Mouse (Mus musculus): ENCODE results near the gene Guk1. TPM values are rescaled to one million over a fixed set of nuclear protein-coding genes. Genes with fewer than 3 reads are reported as not detected.

Guk1 gene
- 3.9 TPM for polyA plus RNA-seq (2014; fragmentation: Illumina TruSeq; extraction: RNeasy Lipid Tissue Mini Kit (QIAGEN cat#74804); ENCODE audit: low replicate concordance)

DNA sequence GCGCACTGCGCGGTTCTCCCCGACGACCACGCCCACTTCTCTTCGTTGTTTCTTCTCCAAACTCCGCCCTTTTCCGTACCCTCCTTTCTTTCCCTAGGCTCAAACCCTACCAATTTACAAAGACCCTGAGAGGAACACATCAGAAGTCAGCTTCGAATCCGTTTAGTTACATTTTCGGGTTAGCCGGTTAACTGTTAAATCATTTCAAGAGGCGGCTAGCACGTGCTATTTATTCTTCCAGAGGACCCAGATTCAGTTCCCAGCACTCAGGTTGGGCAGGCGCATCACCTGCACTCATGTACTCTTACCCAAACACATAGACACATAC, at the start of gene Guk1:
TSS of gene Guk1 (minus strand) at position 154 of the 328 bp plus-strand sequence.

DNA sequence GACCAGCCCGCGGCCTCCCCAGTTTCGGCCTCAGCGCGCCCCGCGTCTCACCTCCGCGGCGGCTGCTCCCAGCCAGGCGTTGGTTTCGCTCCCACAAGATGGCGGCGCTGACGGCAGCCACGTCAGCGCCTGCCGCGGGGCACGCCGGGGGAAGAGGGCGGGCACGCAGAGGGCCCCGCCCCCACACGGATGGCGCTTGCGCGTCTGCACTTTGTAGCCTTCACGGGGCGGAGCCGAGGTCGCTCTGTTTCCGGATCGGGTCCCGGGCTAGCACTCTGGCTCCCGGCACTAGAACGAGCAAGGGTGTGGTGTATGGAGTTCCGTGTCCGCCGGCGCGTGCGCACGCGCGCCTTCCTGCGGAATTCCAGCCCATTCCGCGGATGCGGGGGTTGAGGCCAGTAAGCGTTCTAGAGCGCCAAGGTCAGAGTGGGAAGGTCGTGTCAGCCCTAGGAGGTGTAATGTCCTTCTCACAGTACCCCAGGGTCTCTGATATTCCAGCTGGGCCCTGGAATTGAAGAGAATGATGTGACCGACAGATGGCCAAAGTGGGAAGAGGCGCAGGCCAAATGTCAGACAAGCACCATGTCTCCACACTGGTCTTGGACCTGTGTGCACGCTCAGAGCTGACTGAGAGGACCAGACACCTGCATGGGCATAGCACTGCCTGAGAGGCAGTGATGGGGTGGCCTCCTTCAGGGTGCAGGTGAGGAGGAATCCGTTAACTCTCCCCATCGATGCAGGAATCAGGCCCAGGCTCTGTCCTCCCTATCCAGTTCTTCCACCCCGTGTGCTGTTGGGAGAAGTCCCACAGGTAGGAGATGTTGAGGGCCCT, 36.3 kb upstream of the Guk1 start, which contains the start of gene Arf1:
TSS of gene Arf1 (minus strand) at position 149 of the 832 bp plus-strand sequence.

GRCm38 (mm10) chr11:59208153-59208831, 16.3 kb upstream of the Guk1 start, which contains the start of gene 2310033P09Rik:
TSS of gene 2310033P09Rik (plus strand) at chr11:59208321.

DNA sequence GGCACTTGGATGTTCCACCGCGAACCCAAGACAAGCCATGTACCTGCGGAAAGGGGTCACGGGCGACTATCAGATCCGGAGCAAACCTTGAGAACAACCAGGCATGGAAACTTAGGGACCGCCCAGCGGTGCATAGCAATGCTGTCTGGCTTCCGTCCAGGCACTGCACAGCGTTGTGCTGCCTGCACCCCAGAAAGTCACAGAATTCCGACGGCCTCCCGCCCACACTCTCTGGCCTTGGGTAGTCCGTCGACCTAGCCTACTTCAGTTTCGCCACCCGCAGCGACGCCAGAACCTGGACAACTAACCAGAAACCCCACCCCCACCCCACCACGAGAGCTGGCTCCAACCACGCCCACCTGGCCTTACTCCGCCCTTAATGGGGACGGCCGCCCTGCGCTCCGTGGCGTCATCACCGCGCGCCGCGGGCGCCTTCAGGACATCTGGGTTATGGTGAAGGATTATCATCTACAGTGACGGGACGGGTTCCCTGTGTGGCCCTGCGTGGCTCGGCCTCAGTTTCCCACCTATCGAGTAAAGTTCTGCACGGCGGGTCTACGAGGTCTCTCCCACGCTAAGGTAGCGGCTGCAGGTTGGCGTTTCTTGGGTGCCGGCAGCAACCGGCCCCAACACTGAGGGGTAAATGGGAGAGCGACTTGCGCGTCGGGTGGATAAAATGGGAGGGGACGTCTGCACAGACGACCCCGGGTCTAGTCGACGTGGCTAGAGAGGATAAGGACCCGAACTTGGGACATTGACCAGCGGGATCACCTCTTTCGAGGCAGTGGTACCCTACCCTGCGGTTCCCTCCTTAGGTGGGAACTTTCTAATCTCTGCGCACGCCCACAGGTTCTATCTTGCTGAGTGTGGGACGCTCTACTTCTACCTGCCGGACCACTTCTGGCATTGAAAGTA, 10.3 kb upstream of the Guk1 start, which contains the start of gene Mrpl55:
TSS of gene Mrpl55 (plus strand) at position 406 of the 915 bp plus-strand sequence.

DNA sequence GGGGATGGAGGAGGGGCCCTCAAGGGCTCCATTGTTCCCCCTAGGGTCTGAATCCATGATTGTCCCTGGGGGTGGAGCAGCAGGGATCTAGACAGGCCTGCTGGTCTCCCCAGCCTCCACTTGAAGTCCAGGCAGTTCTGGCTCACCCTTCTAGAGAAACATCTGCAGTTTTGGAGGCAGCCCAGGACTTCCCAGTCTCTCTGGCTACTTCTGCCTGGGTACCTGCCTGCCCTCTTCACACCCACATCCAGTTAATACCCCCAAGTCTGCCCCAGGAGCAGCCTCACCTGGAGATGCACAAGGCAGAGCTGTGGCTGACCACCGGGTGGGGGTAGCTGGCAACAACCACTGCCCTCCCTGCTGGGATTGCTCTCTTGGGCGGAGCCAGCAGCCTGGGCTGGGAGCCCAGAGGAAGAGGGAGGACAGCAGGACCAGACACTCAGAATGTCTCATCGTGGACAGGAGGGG, 9.1 kb downstream of the Guk1 start, which contains the start of gene Gjc2:
TSS of gene Gjc2 (minus strand) at position 350 of the 468 bp plus-strand sequence.

GRCm38 (mm10) chr11:59163255-59164236, 28.5 kb downstream of the Guk1 start, which contains the start of gene Iba57:
TSS of gene Iba57 (minus strand) at chr11:59163739.

DNA sequence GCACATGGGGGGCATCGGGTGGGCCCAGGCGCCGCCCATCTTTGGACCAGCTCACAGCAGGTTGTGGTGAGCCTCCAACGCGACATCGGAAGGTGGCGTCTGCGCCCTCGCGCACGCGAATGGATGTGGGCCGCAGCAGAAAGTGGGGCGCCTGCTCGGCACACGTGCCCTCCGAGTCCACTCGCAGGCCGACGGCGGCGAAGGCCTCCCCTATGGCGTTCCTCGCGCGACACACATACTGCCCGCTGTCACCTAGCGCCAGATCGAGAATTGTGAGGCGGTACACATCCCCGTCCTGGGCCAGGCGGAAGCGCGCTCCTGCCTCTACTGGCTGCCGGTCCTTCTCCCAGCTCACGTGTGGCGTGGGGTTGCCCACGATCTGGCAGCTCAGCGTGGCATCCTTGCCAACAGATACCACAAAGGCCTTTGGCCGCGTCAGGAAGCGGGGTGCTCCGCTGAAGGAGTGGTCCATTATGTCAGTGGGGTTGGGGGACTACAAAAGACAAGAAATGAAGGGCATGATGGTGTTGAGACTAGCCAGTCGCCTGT, 56.0 kb downstream of the Guk1 start, which contains the start of gene Obscn:
TSS of gene Obscn (minus strand) at position 499 of the 549 bp plus-strand sequence.

Other genes with a start within 250 kb of the Guk1 start
- not detected for gene Hist3h2ba, start 243.3 kb downstream of the Guk1 start, polyA plus RNA-seq (2014; fragmentation: Illumina TruSeq; extraction: RNeasy Lipid Tissue Mini Kit (QIAGEN cat#74804); ENCODE audit: low replicate concordance)
- 8.1 TPM for gene Hist3h2a, start 237.5 kb downstream of the Guk1 start, polyA plus RNA-seq (2014; fragmentation: Illumina TruSeq; extraction: RNeasy Lipid Tissue Mini Kit (QIAGEN cat#74804); ENCODE audit: low replicate concordance)
- gene Trim17, start 237.5 kb downstream of the Guk1 start, polyA plus RNA-seq (2014; fragmentation: Illumina TruSeq; extraction: RNeasy Lipid Tissue Mini Kit (QIAGEN cat#74804); ENCODE audit: low replicate concordance): not detected
- 1.6 TPM for gene Trim11, start 214.1 kb downstream of the Guk1 start, polyA plus RNA-seq (2014; fragmentation: Illumina TruSeq; extraction: RNeasy Lipid Tissue Mini Kit (QIAGEN cat#74804); ENCODE audit: low replicate concordance)
- not detected for gene Obscn, start 55.8 kb downstream of the Guk1 start, polyA plus RNA-seq (2014; fragmentation: Illumina TruSeq; extraction: RNeasy Lipid Tissue Mini Kit (QIAGEN cat#74804); ENCODE audit: low replicate concordance)
- gene Iba57, start 28.5 kb downstream of the Guk1 start, polyA plus RNA-seq (2014; fragmentation: Illumina TruSeq; extraction: RNeasy Lipid Tissue Mini Kit (QIAGEN cat#74804); ENCODE audit: low replicate concordance): 0.78 TPM
- not detected for gene Gjc2, start 9.0 kb downstream of the Guk1 start, polyA plus RNA-seq (2014; fragmentation: Illumina TruSeq; extraction: RNeasy Lipid Tissue Mini Kit (QIAGEN cat#74804); ENCODE audit: low replicate concordance)
- 14.2 TPM for gene Mrpl55, start 10.3 kb upstream of the Guk1 start, polyA plus RNA-seq (2014; fragmentation: Illumina TruSeq; extraction: RNeasy Lipid Tissue Mini Kit (QIAGEN cat#74804); ENCODE audit: low replicate concordance)
- gene 2310033P09Rik, start 16.1 kb upstream of the Guk1 start, polyA plus RNA-seq (2014; fragmentation: Illumina TruSeq; extraction: RNeasy Lipid Tissue Mini Kit (QIAGEN cat#74804); ENCODE audit: low replicate concordance): 0.45 TPM
- gene Arf1, start 36.1 kb upstream of the Guk1 start, polyA plus RNA-seq (2014; fragmentation: Illumina TruSeq; extraction: RNeasy Lipid Tissue Mini Kit (QIAGEN cat#74804); ENCODE audit: low replicate concordance): 277 TPM
- not detected for gene Wnt3a, start 98.5 kb upstream of the Guk1 start, polyA plus RNA-seq (2014; fragmentation: Illumina TruSeq; extraction: RNeasy Lipid Tissue Mini Kit (QIAGEN cat#74804); ENCODE audit: low replicate concordance)
- 0.19 TPM for gene Wnt9a, start 114.7 kb upstream of the Guk1 start, polyA plus RNA-seq (2014; fragmentation: Illumina TruSeq; extraction: RNeasy Lipid Tissue Mini Kit (QIAGEN cat#74804); ENCODE audit: low replicate concordance)
- gene Prss38, start 183.4 kb upstream of the Guk1 start, polyA plus RNA-seq (2014; fragmentation: Illumina TruSeq; extraction: RNeasy Lipid Tissue Mini Kit (QIAGEN cat#74804); ENCODE audit: low replicate concordance): not detected

Measured in small intestine, adult 10 weeks (tissue).